Mouse (Mus musculus): ENCODE measurements around the gene Kdm1b.
A peak's percentile ranks its signal among the peaks of the same experiment; 100 is the strongest.

Gene Kdm1b

GRCm38 (mm10) chr13:47063985-47064760 lies 20.9 kb downstream of the Kdm1b start:
- peak; percentile 47 for DNase-seq

DNA sequence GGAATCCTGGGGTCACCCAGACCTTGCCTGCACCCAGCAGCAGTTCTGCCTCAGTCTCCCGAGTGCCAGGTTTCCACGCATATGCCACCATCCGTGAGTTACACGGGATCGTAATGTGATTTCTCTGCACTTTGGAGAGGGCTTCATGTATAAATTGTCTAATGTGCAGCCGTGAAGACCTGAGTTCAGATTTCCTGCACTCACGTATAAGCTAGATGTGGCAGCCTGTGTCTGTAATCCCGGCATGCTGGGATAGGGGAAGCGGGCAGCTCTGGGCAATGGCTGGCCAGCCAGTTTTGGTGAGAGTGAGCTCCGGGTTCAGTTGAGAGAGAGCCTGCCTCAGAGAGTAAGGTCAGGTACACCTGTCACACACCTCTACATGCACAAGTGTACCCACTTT lies 23.2 kb downstream of the Kdm1b start:
- no peak for DNase-seq

GRCm38 (mm10) chr13:47067001-47067400 lies 23.7 kb downstream of the Kdm1b start:
- no peak for DNase-seq

- no peak for DNase-seq
These were observed 27.2 kb downstream of the Kdm1b start for GRCm38 (mm10) chr13:47070329-47071080.

- DNase-seq = no peak
These were observed 28.6 kb downstream of the Kdm1b start for GRCm38 (mm10) chr13:47071871-47072270.

GRCm38 (mm10) chr13:47072484-47072883 lies 29.2 kb downstream of the Kdm1b start:
- no peak for DNase-seq

- no peak for DNase-seq
These were observed 32.9 kb downstream of the Kdm1b start for GRCm38 (mm10) chr13:47076156-47076555.

- no peak for DNase-seq
These were observed 34.1 kb downstream of the Kdm1b start for GRCm38 (mm10) chr13:47077367-47077766.

GRCm38 (mm10) chr13:47078799-47079198 lies 35.5 kb downstream of the Kdm1b start:
- DNase-seq = no peak

DNA sequence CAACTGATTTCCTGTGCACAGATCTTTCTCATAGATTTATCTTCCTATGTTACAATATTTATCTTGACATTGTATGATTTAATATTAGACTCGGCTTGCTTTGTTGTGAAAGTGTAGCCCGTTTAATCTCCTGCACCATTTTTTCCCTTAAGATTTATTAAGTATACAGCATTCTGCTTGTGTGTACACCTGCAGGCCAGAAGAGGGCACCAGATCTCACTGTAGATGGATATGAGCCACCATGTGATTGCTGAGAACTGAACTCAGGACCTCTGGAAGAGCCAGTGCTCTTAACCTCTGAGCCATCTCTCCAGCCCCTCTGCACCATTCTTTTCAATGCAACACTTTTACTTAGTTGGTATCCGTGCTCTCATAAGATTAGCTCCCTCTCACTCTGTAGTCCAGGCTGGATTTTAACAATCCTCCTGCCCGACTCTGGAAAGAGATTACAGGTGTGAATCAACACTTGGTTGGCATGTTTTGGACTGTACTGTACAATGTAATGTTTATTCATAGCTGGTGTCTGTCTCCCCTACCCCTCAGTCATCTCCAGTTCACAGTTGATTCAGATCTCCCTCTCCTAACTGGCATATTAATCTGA lies 37.7 kb downstream of the Kdm1b start:
- DNase-seq = no peak

DNA sequence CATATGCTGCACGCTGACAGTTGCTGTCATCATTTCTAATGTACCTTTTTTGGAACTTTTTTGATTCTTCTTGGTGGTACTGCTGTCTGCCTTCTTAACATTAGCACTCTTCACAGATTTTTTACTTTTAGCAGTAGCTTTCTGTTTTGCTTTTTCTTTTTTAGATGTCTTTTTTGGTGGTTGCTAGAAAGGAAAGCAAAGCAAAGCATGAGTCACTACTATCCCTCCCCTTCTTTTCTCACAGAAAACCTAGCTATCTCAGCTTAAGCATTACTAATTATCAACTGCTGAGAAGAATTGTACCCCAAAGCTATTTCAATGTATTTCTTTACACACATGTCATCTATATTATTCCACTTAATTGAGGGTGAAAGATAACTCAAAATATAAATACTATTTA lies 45.1 kb downstream of the Kdm1b start:
- no peak for DNase-seq

DNA sequence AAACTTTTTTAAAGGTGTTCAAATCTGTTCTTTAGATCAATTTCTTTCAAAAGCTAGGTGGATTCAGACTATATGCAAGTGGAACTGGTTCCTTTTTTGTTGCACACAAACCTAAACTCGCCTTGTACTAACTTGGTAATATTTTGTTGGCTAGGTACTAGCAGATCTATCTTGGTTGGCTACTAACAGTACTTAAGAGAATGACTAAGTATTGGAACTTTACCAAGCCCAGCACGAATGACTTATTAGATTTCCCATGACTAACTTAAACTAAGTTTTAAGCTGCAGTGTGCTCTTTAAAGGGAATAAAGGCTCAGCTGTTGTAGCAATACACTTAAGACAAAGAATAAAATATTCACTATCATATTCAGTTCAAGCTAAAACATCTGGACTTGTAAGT lies 46.0 kb downstream of the Kdm1b start:
- DNase-seq = no peak

DNA sequence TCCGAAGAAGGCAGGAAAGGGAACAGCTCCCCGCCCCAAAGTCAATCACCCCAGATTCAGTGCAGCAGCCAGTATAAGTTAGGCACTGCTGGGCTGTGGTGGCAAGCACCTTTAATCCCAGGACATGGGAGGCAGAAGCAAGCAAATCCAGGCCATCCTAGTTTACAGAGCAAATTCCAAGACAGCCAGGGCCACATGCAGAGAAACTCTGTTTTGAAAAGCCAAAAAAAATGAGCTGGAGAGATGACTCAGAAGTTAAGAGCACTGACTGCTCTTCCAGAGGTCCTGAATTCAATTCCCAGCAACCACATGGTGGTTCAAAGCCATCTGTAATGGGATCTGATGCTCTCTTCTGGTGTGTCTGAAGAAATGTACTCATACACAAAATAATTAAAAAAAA lies 50.5 kb downstream of the Kdm1b start:
- DNase-seq = no peak

DNA sequence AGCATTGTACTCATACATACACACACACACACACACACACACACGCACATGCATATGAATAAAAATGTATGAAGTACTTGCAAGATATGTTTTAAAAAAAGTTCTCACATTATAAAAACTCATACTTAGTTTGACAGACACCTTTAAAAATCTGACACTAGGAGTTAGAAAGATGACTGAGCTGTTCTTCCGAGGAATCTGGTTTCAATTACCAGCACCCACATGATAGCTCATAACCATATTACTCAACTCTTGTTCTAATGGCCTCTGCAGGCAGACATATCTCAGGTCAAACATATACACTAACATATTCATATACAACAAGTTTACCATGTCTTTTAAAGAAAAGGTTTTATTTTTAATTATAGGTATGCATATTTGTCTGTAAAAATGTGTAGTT lies 53.3 kb downstream of the Kdm1b start:
- no peak for DNase-seq

DNA sequence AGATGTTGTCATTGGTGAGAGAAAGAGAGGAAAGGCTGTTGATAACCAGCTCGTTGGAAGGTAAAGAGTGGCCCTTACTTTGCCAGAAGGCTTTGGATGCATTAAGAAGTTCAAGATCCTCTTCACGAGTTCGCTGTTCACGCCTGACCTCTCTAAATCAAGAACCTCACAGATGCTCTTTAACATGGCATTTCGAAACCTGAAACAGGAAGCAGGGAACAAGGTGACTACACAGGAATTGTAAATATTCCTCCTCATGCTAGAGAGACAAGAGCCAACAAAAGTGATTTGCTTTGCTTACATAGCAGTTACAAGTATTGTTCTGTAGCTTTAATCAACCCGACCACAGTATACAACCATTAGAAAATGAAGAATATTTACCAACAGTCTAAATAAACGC lies 56.0 kb downstream of the Kdm1b start:
- no peak for DNase-seq

- no peak for DNase-seq
These were observed 57.3 kb downstream of the Kdm1b start for GRCm38 (mm10) chr13:47100587-47100986.

- DNase-seq = no peak
These were observed 60.8 kb downstream of the Kdm1b start for GRCm38 (mm10) chr13:47104146-47104545.

GRCm38 (mm10) chr13:47104856-47105541 lies 61.7 kb downstream of the Kdm1b start:
- peak; percentile 13 for DNase-seq

GRCm38 (mm10) chr13:47105711-47106579 lies 62.6 kb downstream of the Kdm1b start, which contains the start of gene Dek:
Gene Dek (minus strand): TSS chr13:47106201.
- peak; percentile 84 for DNase-seq

GRCm38 (mm10) chr13:47106580-47106888 lies 63.2 kb downstream of the Kdm1b start:
- DNase-seq = no peak

DNA sequence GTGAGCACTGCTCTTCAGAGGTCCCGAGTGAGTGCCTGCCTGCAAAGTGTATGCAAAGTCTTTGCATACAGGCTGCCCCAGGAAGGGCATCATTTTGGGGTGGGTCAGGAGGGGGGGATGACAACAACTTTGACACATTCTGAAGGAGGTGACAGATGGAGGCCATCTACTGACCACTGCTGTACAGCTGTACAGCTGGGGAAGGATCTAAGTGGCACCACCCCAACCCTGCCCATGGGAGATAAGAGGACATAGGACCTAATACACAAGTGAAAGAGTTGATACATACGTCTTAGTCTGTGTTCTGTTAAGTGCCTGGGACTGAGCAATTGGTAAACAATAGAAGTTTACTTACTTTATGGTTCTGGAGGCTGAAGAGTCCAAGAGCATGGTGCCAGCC lies 65.9 kb downstream of the Kdm1b start:
- no peak for DNase-seq

DNA sequence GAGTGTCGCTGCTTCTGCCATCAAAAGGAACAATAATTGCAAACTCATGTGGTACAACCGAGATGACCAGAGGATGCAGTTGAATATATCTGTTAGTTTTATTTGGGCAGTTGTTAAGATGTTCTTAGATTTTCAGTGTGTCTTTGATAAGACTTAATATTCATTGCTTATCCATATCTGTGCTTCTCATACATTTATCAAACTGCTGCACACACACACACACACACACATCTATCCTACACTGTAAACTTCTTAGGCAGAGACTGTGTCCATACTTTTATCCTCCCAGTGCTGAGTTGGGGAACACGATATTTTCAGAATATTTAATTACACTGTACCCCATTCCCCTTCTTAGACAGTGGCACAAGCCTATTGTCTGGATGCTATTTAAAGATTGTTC lies 67.9 kb downstream of the Kdm1b start:
- no peak for DNase-seq

DNA sequence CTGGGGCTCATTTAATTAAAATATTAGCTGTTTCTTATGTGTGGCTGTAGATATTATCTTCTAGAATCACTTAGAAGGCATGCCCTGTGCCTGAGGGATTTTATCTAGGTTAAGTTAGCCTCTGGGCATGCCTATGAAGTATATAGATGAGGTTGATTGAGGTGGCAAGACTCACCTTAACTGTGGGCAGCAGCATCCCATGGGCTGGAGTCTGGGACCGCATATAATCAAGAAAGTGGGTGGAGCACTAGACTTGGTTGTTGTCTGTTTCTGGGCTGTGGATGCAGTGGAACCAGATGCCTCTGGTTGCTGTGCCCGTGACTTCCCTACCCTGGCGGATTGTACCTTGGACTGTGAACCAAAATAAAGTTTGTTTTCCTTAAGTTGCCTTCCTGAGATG lies 68.8 kb downstream of the Kdm1b start:
- DNase-seq = no peak
